Mouse (Mus musculus): ENCODE data around the gene Ugt1a6b. TPM values are rescaled to one million over a fixed set of nuclear protein-coding genes. Genes with fewer than 3 reads are reported as not detected.

Ugt1a6b gene
- total RNA-seq, 1 experiment: 0.13 TPM

DNA sequence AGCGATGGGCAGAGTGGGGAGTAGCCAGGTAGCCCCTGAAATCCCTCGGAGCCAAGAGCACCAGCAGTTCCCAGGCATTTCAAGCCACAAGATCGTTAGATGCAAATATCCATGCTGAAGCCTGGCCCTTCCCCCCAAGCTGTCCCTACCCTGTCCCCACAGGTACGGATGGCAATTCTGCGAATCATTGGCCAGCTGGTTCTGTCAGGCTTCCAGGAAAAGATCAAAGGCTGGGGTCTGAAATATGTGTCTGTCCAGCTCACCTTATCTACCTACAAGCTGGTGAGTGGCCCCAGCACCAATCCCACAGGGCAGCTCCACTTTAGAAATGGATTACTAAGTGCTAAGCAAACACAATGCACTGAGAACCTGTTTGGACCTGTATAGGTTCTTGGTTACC, 134.3 kb downstream of the Ugt1a6b start:
- TF ChIP-seq ZNF384 (IDR thresholded peaks at IDR 0.05; ENCODE audit: low read depth, low read length): no peak
- in situ Hi-C loops (cut with MboI; ENCODE audit: low sequenced_read_pairs in 2 of 2, unreplicated experiment in 2 of 2): no loop called here
- no peaks in the 10 kb centered on the region for H3K9me3 ChIP-seq (ENCODE audit: control insufficient read depth, insufficient read depth, low read depth, low read length)

DNA sequence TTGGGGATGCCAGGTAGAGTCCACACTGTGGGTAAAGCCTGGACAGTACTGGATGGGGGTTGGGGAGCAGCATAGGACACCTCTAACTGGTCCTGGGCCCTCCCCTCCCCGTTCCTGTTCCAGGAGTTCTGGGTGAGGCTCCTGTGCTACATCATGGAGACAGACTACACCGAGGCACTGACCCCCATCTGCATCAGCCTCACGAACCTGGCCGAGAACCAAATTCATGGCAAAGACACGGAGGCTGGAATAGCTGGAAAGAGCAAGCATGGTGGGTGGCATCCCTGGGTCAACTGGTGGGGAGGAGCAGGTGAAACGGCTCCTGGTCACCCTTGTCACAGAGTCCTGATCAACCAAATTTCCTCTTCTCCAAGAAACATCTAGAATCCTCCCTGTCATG, 135.7 kb downstream of the Ugt1a6b start:
- no peaks in the 10 kb centered on the region for H3K36me3 ChIP-seq (ENCODE audit: control insufficient read depth, insufficient read depth, low read length, poor library complexity, severe bottlenecking)
- no peak overlapping the region for H3K27ac ChIP-seq (ENCODE audit: insufficient read depth, low read depth, low read length, poor library complexity, severe bottlenecking)
- no peak overlapping the region for H3K4me3 ChIP-seq (ENCODE audit: insufficient read depth in 1 of 2, low read depth in 1 of 2, low read length in 2 of 2, poor library complexity in 1 of 2, severe bottlenecking in 1 of 2)
- in situ Hi-C loops (cut with MboI; ENCODE audit: low sequenced_read_pairs in 2 of 2, unreplicated experiment in 2 of 2): no loop called here
- TF ChIP-seq MAFK (IDR thresholded peaks at IDR 0.05; ENCODE audit: insufficient read depth, low read depth, low read length) (no peak), HCFC1 (IDR thresholded peaks at IDR 0.05; ENCODE audit: borderline replicate concordance, insufficient read depth, low read length) (no peak), ZNF384 (IDR thresholded peaks at IDR 0.05; ENCODE audit: low read depth, low read length) (no peak), CHD2 (IDR thresholded peaks at IDR 0.05; ENCODE audit: low read depth, low read length) (no peak), ZC3H11A (IDR thresholded peaks at IDR 0.05; ENCODE audit: borderline replicate concordance, low read depth, low read length) (no peak)
- DNase-seq (ENCODE audit: low read depth, low spot score): no peak
- H3K4me1 ChIP-seq (ENCODE audit: control insufficient read depth in 2 of 2, insufficient read depth in 2 of 2, low read length in 2 of 2, poor library complexity in 1 of 2): no peaks in the 10 kb centered on the region
- no peak overlapping the region for H3K9ac ChIP-seq (ENCODE audit: insufficient read depth, low read depth, low read length, poor library complexity, severe bottlenecking)
- H3K9me3 ChIP-seq (ENCODE audit: control insufficient read depth, insufficient read depth, low read depth, low read length): no peaks in the 10 kb centered on the region

More for the DNA sequence above, 134.3 kb downstream of the Ugt1a6b start:
- no peak overlapping the region for H3K9ac ChIP-seq (ENCODE audit: insufficient read depth, low read depth, low read length, poor library complexity, severe bottlenecking)
- H3K36me3 ChIP-seq (ENCODE audit: control insufficient read depth, insufficient read depth, low read length, poor library complexity, severe bottlenecking): no peaks in the 10 kb centered on the region
- H3K4me1 ChIP-seq (ENCODE audit: control insufficient read depth in 2 of 2, insufficient read depth in 2 of 2, low read length in 2 of 2, poor library complexity in 1 of 2): no peaks in the 10 kb centered on the region
- DNase-seq (ENCODE audit: low read depth, low spot score): no peak
- H3K27ac ChIP-seq (ENCODE audit: insufficient read depth, low read depth, low read length, poor library complexity, severe bottlenecking): no peak overlapping the region
- no peak overlapping the region for H3K4me3 ChIP-seq (ENCODE audit: insufficient read depth in 1 of 2, low read depth in 1 of 2, low read length in 2 of 2, poor library complexity in 1 of 2, severe bottlenecking in 1 of 2)

DNA sequence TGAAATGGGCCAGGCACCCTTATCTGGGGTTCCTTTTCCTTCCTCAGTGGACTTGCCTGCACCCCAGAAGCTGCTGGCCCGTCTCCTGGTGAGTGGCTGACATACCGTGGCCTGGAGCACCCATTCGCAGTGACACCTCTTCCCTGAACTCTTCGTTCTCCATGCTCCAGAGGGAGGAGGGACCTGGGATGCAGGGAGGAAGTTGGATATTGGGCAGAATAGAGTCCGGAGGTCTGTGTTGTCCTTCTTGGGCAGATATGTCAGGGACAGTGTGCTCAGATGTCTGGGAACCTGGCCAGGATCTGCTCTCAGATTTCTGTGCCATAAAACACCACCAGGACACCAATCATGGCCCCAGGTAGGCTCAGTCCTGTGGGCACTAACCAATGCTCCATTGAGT, 137.0 kb downstream of the Ugt1a6b start:
- Histone ChIP-seq H3K27ac (ENCODE audit: insufficient read depth, low read depth, low read length, poor library complexity, severe bottlenecking) (no peak overlapping the region), H3K9me3 (ENCODE audit: control insufficient read depth, insufficient read depth, low read depth, low read length) (no peaks in the 10 kb centered on the region), H3K36me3 (ENCODE audit: control insufficient read depth, insufficient read depth, low read length, poor library complexity, severe bottlenecking) (no peaks in the 10 kb centered on the region), H3K9ac (ENCODE audit: insufficient read depth, low read depth, low read length, poor library complexity, severe bottlenecking) (no peak overlapping the region), H3K4me1 (ENCODE audit: control insufficient read depth in 2 of 2, insufficient read depth in 2 of 2, low read length in 2 of 2, poor library complexity in 1 of 2) (no peaks in the 10 kb centered on the region), H3K4me3 (ENCODE audit: insufficient read depth in 1 of 2, low read depth in 1 of 2, low read length in 2 of 2, poor library complexity in 1 of 2, severe bottlenecking in 1 of 2) (no peak overlapping the region)
- in situ Hi-C loops (cut with MboI; ENCODE audit: low sequenced_read_pairs in 2 of 2, unreplicated experiment in 2 of 2): no loop called here
- no peak for DNase-seq (ENCODE audit: low read depth, low spot score)
- no peak for TF ChIP-seq ZNF384 (IDR thresholded peaks at IDR 0.05; ENCODE audit: low read depth, low read length)

DNA sequence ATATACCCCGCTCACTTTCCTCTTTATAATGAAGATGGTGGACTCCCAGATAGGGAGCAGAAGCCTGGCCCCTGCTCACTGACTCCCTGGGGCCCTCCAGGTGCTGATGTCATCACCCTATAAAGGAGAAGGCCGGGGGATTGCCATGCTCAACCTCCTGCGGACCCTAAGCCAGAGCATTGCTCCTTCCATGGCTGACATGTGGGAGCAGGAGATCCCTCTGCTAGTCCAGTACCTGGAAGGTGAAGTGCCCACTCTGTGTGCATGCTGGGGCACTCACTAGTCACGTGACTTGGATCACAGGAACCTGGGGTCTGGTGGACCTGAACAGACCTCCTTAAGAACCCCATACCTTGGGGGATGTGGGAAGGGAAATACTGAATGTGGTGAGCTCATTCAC, 137.5 kb downstream of the Ugt1a6b start:
- Histone ChIP-seq H3K36me3 (ENCODE audit: control insufficient read depth, insufficient read depth, low read length, poor library complexity, severe bottlenecking) (no peaks in the 10 kb centered on the region), H3K4me3 (ENCODE audit: insufficient read depth in 1 of 2, low read depth in 1 of 2, low read length in 2 of 2, poor library complexity in 1 of 2, severe bottlenecking in 1 of 2) (no peak overlapping the region), H3K9me3 (ENCODE audit: control insufficient read depth, insufficient read depth, low read depth, low read length) (no peaks in the 10 kb centered on the region), H3K4me1 (ENCODE audit: control insufficient read depth in 2 of 2, insufficient read depth in 2 of 2, low read length in 2 of 2, poor library complexity in 1 of 2) (no peaks in the 10 kb centered on the region), H3K27ac (ENCODE audit: insufficient read depth, low read depth, low read length, poor library complexity, severe bottlenecking) (no peak overlapping the region), H3K9ac (ENCODE audit: insufficient read depth, low read depth, low read length, poor library complexity, severe bottlenecking) (no peak overlapping the region)
- no peak for DNase-seq (ENCODE audit: low read depth, low spot score)
- TF ChIP-seq ZC3H11A (IDR thresholded peaks at IDR 0.05; ENCODE audit: borderline replicate concordance, low read depth, low read length) (no peak), CHD2 (IDR thresholded peaks at IDR 0.05; ENCODE audit: low read depth, low read length) (no peak), ZNF384 (IDR thresholded peaks at IDR 0.05; ENCODE audit: low read depth, low read length) (no peak), HCFC1 (IDR thresholded peaks at IDR 0.05; ENCODE audit: borderline replicate concordance, insufficient read depth, low read length) (no peak), MAFK (IDR thresholded peaks at IDR 0.05; ENCODE audit: insufficient read depth, low read depth, low read length) (no peak)
- in situ Hi-C loops (cut with MboI; ENCODE audit: low sequenced_read_pairs in 2 of 2, unreplicated experiment in 2 of 2): no loop called here

DNA sequence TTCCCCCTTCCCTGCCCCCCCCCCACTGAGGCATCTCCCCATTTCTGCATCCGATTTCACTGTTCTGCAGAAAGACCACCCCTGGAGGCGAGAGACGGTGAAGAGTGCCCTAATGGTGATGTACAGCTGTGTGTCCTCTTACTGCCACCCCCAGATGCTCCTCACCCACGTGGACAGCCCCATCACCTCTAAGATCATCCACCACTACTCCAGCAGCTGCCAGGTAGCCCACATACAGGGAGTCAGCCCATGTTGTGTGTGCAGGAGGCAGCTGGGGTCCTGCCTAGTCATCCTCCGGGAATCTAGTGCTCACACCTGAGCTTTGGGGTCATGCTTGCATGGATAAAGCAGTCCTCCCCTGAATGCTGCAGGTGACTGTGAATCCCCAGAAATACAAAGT, 140.8 kb downstream of the Ugt1a6b start:
- Histone ChIP-seq H3K4me3 (ENCODE audit: insufficient read depth in 1 of 2, low read depth in 1 of 2, low read length in 2 of 2, poor library complexity in 1 of 2, severe bottlenecking in 1 of 2) (no peak overlapping the region), H3K9me3 (ENCODE audit: control insufficient read depth, insufficient read depth, low read depth, low read length) (no peaks in the 10 kb centered on the region), H3K36me3 (ENCODE audit: control insufficient read depth, insufficient read depth, low read length, poor library complexity, severe bottlenecking) (no peaks in the 10 kb centered on the region), H3K4me1 (ENCODE audit: control insufficient read depth in 2 of 2, insufficient read depth in 2 of 2, low read length in 2 of 2, poor library complexity in 1 of 2) (no peaks in the 10 kb centered on the region), H3K27ac (ENCODE audit: insufficient read depth, low read depth, low read length, poor library complexity, severe bottlenecking) (no peak overlapping the region), H3K9ac (ENCODE audit: insufficient read depth, low read depth, low read length, poor library complexity, severe bottlenecking) (no peak overlapping the region)
- DNase-seq (ENCODE audit: low read depth, low spot score): no peak
- TF ChIP-seq ZNF384 (IDR thresholded peaks at IDR 0.05; ENCODE audit: low read depth, low read length): no peak
- in situ Hi-C loops (cut with MboI; ENCODE audit: low sequenced_read_pairs in 2 of 2, unreplicated experiment in 2 of 2): no loop called here
